Mouse (Mus musculus) MEL (cell line): ENCODE data around the gene Tuba1a.

Experiments
- CTCF ChIP-seq, 3 experiments: IDR thresholded peaks in 2 of 3; conservative IDR thresholded peaks in 1 of 3; 2 replicates each; pipeline ENCODE4 v1.5.1; 2011 to 2012; ENCODE audit warnings: low read length in 3 of 3, low read depth in 2 of 3, mild to moderate bottlenecking in 2 of 3, improper control_type of control experiment in 1 of 3, inconsistent platforms in 1 of 3, mixed read lengths in 1 of 3, moderate library complexity in 1 of 3; ENCODE audit not compliant: control insufficient read depth in 1 of 3, insufficient read depth in 1 of 3, poor library complexity in 1 of 3, severe bottlenecking in 1 of 3
- E2F4 ChIP-seq: IDR thresholded peaks from 2 replicates; pipeline ENCODE4 v1.6.1; 2011; ENCODE audit warnings: low read depth, low read length, improper control_type of control experiment, borderline replicate concordance
- EP300 ChIP-seq, 2 experiments: IDR thresholded peaks; 2 replicates each; pipeline ENCODE4 v1.6.1; 2011; ENCODE audit warnings: improper control_type of control experiment in 2 of 2, low read length in 2 of 2, low read depth in 1 of 2, mild to moderate bottlenecking in 1 of 2
- GABPA ChIP-seq: IDR thresholded peaks from 2 replicates; pipeline ENCODE4 v1.6.1; 2012; ENCODE audit warnings: low read depth, mild to moderate bottlenecking, inconsistent platforms, low read length, improper control_type of control experiment, moderate library complexity
- GATA1 ChIP-seq: IDR thresholded peaks from 2 replicates; pipeline ENCODE4 v1.6.1; 2011; ENCODE audit warnings: low read depth, low read length, improper control_type of control experiment
- POLR2A ChIP-seq, 2 experiments: IDR thresholded peaks; 2 replicates each; pipeline ENCODE4 v1.6.1; 2011 to 2012; ENCODE audit warnings: low read length in 2 of 2, mild to moderate bottlenecking in 2 of 2, control low read depth in 1 of 2, improper control_type of control experiment in 1 of 2, low read depth in 1 of 2, moderate library complexity in 1 of 2; ENCODE audit not compliant: control insufficient read depth in 1 of 2, insufficient read depth in 1 of 2, poor library complexity in 1 of 2
- POLR2AphosphoS2 ChIP-seq: IDR thresholded peaks from 2 replicates; pipeline ENCODE4 v1.6.1; 2011; ENCODE audit warnings: low read length, improper control_type of control experiment
- POLR2AphosphoS5 ChIP-seq: IDR thresholded peaks from 2 replicates; pipeline ENCODE4 v1.6.1; 2012; ENCODE audit warnings: low read depth, borderline replicate concordance, mild to moderate bottlenecking, inconsistent platforms, low read length, moderate library complexity, mixed read lengths
- RAD21 ChIP-seq: IDR thresholded peaks from 2 replicates; pipeline ENCODE4 v1.6.1; 2011; ENCODE audit warnings: mild to moderate bottlenecking, low read depth, low read length, improper control_type of control experiment
- TAL1 ChIP-seq: IDR thresholded peaks from 2 replicates; pipeline ENCODE4 v1.6.1; 2012; ENCODE audit warnings: mild to moderate bottlenecking, inconsistent platforms, low read length, moderate library complexity, mixed read lengths
- TBP ChIP-seq: IDR thresholded peaks from 2 replicates; pipeline ENCODE4 v1.8.0; 2011; ENCODE audit warnings: low read depth, low read length, improper control_type of control experiment
- UBTF ChIP-seq: IDR thresholded peaks from 2 replicates; pipeline ENCODE4 v1.6.1; 2012; ENCODE audit warnings: low read depth, mild to moderate bottlenecking, inconsistent platforms, low read length, improper control_type of control experiment, moderate library complexity, borderline replicate concordance; ENCODE audit not compliant: insufficient read depth
- ZKSCAN1 ChIP-seq: IDR thresholded peaks from 2 replicates; pipeline ENCODE4 v1.6.1; 2012; ENCODE audit warnings: low read depth, mild to moderate bottlenecking, inconsistent platforms, low read length, improper control_type of control experiment, moderate library complexity
- ZNF384 ChIP-seq: IDR thresholded peaks from 2 replicates; pipeline ENCODE4 v1.6.1; 2012; ENCODE audit warnings: low read depth, mild to moderate bottlenecking, inconsistent platforms, low read length, improper control_type of control experiment

DNA sequence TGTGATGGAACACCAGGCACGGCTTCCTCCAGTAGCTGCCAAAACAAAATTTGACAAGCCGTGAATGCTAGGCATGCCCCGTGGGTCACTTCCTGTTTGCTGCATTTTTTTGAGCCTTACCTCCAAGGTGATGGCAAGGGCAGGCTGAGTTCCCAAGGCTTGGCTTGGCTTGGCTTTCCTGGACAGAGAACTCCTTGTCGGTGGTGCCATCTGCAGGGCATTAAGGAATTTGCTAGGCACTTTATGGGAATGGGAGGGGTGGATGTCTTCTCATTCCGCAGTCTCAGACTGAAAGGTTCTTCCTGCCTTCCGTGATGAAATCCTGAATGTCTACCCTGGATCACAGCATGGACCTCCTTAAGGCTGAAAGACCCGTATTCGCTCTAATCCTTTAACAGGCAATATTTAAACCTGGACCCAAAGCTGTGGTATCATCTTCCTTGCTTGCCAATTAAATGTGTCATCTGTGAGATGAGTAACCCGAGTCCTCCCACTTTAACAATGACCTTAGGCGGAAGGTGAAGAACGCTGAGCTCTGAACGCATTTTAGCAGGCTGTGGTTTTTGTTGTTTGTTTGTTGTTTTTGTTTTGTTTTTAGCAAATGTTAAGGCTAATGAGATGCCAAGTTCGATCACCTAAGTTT, 24.8 kb downstream of the Tuba1a start:
- peak; percentile 26 to 53 (median 29); a peak in 4 of 6 replicates for TF ChIP-seq CTCF (IDR thresholded peaks at IDR 0.05 in 2 of 3, conservative IDR thresholded peaks at IDR 0.05 in 1 of 3; ENCODE audit: control insufficient read depth in 1 of 3, insufficient read depth in 1 of 3, low read depth in 2 of 3, low read length in 3 of 3, poor library complexity in 1 of 3, severe bottlenecking in 1 of 3)
- TF ChIP-seq TAL1, result no peak
- no peak for TF ChIP-seq POLR2A (IDR thresholded peaks at IDR 0.05; ENCODE audit: control insufficient read depth in 1 of 2, insufficient read depth in 1 of 2, low read depth in 1 of 2, low read length in 2 of 2, poor library complexity in 1 of 2)
- no peak for TF ChIP-seq GABPA
- no peak for TF ChIP-seq GATA1
- no peak for TF ChIP-seq UBTF
- no peak for TF ChIP-seq ZKSCAN1
- no peak for TF ChIP-seq ZNF384
- no peak for TF ChIP-seq EP300 (IDR thresholded peaks at IDR 0.05; ENCODE audit: low read depth in 1 of 2, low read length in 2 of 2)
- no peak for TF ChIP-seq TBP
- TF ChIP-seq POLR2AphosphoS2, result no peak
- no peak for TF ChIP-seq E2F4
- no peak for TF ChIP-seq RAD21
- TF ChIP-seq POLR2AphosphoS5, result no peak
